Mouse (Mus musculus): Measurements from ENCODE around the gene Ppp1r36. TPM values are rescaled to one million over a fixed set of nuclear protein-coding genes. Genes with fewer than 3 reads are reported as not detected.

The Ppp1r36 gene
- polyA plus RNA-seq, 1 experiment, result 1.8 TPM

- TF ChIP-seq POLR2A (IDR thresholded peaks at IDR 0.05; ENCODE audit: borderline replicate concordance, extremely low read depth, low read depth, low read length), result no peak
- TF ChIP-seq CTCF (IDR thresholded peaks at IDR 0.05; ENCODE audit: insufficient read depth, low read length), result no peak
- 8% methylated on average over 64 of the region's 64 CpGs for WGBS
- Histone ChIP-seq H3K4me3 (replicated peaks; ENCODE audit: extremely low read depth, low read depth, low read length) (peak overlapping the region; percentile 81), H3K4me1 (ENCODE audit: control insufficient read depth, insufficient read depth, low read length) (peaks cover 12% of the 10 kb centered on the region)
- DNase-seq, result peak; percentile 36
These were observed 12.0 kb upstream of the Ppp1r36 start for GRCm38 (mm10) chr12:76405183-76405970.

GRCm38 (mm10) chr12:76405971-76406370 lies 11.4 kb upstream of the Ppp1r36 start:
- 8% methylated on average over 23 of the region's 23 CpGs for WGBS
- no peak for DNase-seq
- peaks cover 12% of the 10 kb centered on the region for H3K4me1 ChIP-seq (ENCODE audit: control insufficient read depth, insufficient read depth, low read length)
- H3K4me3 ChIP-seq (replicated peaks; ENCODE audit: extremely low read depth, low read depth, low read length), result peak overlapping the region; percentile 81
- no peak for TF ChIP-seq POLR2A (IDR thresholded peaks at IDR 0.05; ENCODE audit: borderline replicate concordance, extremely low read depth, low read depth, low read length)
- TF ChIP-seq CTCF (IDR thresholded peaks at IDR 0.05; ENCODE audit: insufficient read depth, low read length), result no peak

GRCm38 (mm10) chr12:76407184-76407583 lies 10.2 kb upstream of the Ppp1r36 start:
- Histone ChIP-seq H3K4me3 (replicated peaks; ENCODE audit: extremely low read depth, low read depth, low read length) (no peak overlapping the region), H3K4me1 (ENCODE audit: control insufficient read depth, insufficient read depth, low read length) (peaks cover 12% of the 10 kb centered on the region)
- WGBS, result 82% methylated on average over 1 of the region's 1 CpGs
- DNase-seq, result no peak
- TF ChIP-seq CTCF (IDR thresholded peaks at IDR 0.05; ENCODE audit: insufficient read depth, low read length) (no peak), POLR2A (IDR thresholded peaks at IDR 0.05; ENCODE audit: borderline replicate concordance, extremely low read depth, low read depth, low read length) (no peak)

GRCm38 (mm10) chr12:76409166-76409565 lies 8.2 kb upstream of the Ppp1r36 start:
- no peak for TF ChIP-seq CTCF (IDR thresholded peaks at IDR 0.05; ENCODE audit: insufficient read depth, low read length)
- no peak for TF ChIP-seq POLR2A (IDR thresholded peaks at IDR 0.05; ENCODE audit: borderline replicate concordance, extremely low read depth, low read depth, low read length)
- Histone ChIP-seq H3K4me3 (replicated peaks; ENCODE audit: extremely low read depth, low read depth, low read length) (no peak overlapping the region), H3K4me1 (ENCODE audit: control insufficient read depth, insufficient read depth, low read length) (peaks cover 9% of the 10 kb centered on the region)
- WGBS, result 64% methylated on average over 4 of the region's 4 CpGs
- no peak for DNase-seq

GRCm38 (mm10) chr12:76415383-76416010 lies 1.8 kb upstream of the Ppp1r36 start:
- DNase-seq, result no peak
- TF ChIP-seq CTCF (IDR thresholded peaks at IDR 0.05; ENCODE audit: insufficient read depth, low read length) (no peak), POLR2A (IDR thresholded peaks at IDR 0.05; ENCODE audit: borderline replicate concordance, extremely low read depth, low read depth, low read length) (no peak)
- Histone ChIP-seq H3K4me1 (ENCODE audit: control insufficient read depth, insufficient read depth, low read length) (no peaks in the 10 kb centered on the region), H3K4me3 (replicated peaks; ENCODE audit: extremely low read depth, low read depth, low read length) (no peak overlapping the region)
- WGBS, result 76% methylated on average over 12 of the region's 12 CpGs

- DNase-seq, result no peak
- TF ChIP-seq POLR2A (IDR thresholded peaks at IDR 0.05; ENCODE audit: borderline replicate concordance, extremely low read depth, low read depth, low read length), result no peak
- TF ChIP-seq CTCF (IDR thresholded peaks at IDR 0.05; ENCODE audit: insufficient read depth, low read length), result no peak
- Histone ChIP-seq H3K4me1 (ENCODE audit: control insufficient read depth, insufficient read depth, low read length) (no peaks in the 10 kb centered on the region), H3K4me3 (replicated peaks; ENCODE audit: extremely low read depth, low read depth, low read length) (no peak overlapping the region)
- WGBS, result 93% methylated on average over 5 of the region's 5 CpGs
These were observed 1.0 kb downstream of the Ppp1r36 start for GRCm38 (mm10) chr12:76418346-76418745.

- 87% methylated on average over 3 of the region's 3 CpGs for WGBS
- Histone ChIP-seq H3K4me3 (replicated peaks; ENCODE audit: extremely low read depth, low read depth, low read length) (no peak overlapping the region), H3K4me1 (ENCODE audit: control insufficient read depth, insufficient read depth, low read length) (no peaks in the 10 kb centered on the region)
- TF ChIP-seq POLR2A (IDR thresholded peaks at IDR 0.05; ENCODE audit: borderline replicate concordance, extremely low read depth, low read depth, low read length) (no peak), CTCF (IDR thresholded peaks at IDR 0.05; ENCODE audit: insufficient read depth, low read length) (no peak)
- DNase-seq, result no peak
These were observed 7.9 kb downstream of the Ppp1r36 start for GRCm38 (mm10) chr12:76425256-76425655.

- 63% methylated on average over 5 of the region's 5 CpGs for WGBS
- no peak for DNase-seq
- H3K4me3 ChIP-seq (replicated peaks; ENCODE audit: extremely low read depth, low read depth, low read length), result no peak overlapping the region
- no peaks in the 10 kb centered on the region for H3K4me1 ChIP-seq (ENCODE audit: control insufficient read depth, insufficient read depth, low read length)
- TF ChIP-seq POLR2A (IDR thresholded peaks at IDR 0.05; ENCODE audit: borderline replicate concordance, extremely low read depth, low read depth, low read length) (no peak), CTCF (IDR thresholded peaks at IDR 0.05; ENCODE audit: insufficient read depth, low read length) (no peak)
These were observed 10.2 kb downstream of the Ppp1r36 start for GRCm38 (mm10) chr12:76427546-76427945.

GRCm38 (mm10) chr12:76430879-76431406 lies 13.6 kb downstream of the Ppp1r36 start:
- 31% methylated on average over 5 of the region's 5 CpGs for WGBS
- no peak for DNase-seq
- Histone ChIP-seq H3K4me1 (ENCODE audit: control insufficient read depth, insufficient read depth, low read length) (0 out of 2 replicates have a peak, but pooled peaks cover 4% of the 10 kb centered on the region), H3K4me3 (replicated peaks; ENCODE audit: extremely low read depth, low read depth, low read length) (no peak overlapping the region)
- no peak for TF ChIP-seq POLR2A (IDR thresholded peaks at IDR 0.05; ENCODE audit: borderline replicate concordance, extremely low read depth, low read depth, low read length)
- TF ChIP-seq CTCF (IDR thresholded peaks at IDR 0.05; ENCODE audit: insufficient read depth, low read length), result no peak

All from lung, adult 2 months (tissue).